9 mouse cellular contexts compared by ENCODE assay signal in the genomic region with DNA sequence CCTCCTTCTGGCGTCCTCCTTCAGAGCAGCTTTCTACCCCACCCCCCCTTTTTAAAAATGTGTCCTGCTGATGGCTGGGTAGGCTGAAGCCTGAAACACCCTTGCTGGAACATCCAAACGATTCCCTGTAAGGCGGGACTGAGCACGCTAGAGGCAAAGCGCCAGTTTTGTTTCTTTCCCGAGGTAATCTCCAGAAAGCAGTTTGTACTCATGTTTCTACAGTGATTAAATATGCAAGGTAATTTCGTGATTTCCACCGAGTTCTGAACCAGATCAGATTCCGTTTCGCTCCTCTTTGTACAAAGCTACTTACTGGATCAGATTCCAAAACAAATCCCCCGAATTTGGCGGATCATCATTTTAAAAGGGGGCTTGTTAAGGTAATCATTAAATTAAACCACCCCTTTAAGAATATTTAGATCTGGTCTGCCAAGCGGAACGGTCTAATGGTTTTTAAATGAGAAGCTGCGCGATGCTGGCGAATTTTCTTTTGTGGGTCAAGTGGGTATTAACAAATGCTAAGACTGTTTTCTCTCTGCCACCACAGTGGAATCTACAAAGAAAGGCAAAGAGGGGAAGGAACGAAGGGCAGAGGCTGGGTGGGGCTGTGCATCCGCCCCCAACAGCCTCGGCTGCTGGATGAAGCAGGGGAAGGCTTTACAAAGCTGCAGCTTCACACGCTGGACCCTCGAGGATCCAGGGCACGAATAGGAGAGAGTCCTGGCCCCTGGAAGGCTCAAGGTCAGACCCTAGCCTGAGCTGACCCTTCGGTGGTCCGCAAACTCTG.
A peak's percentile ranks its signal among the peaks of the same experiment; 100 is the strongest.
DNase-seq lines count a peak whose midpoint lies in the region; ATAC-seq lines count a peak whose summit lies in the region.
"Had no signal": no experiment of that assay in that cellular context is flagged by ENCODE, and none has a peak within 500 bp of the region (broad histone marks: within the 10 kb centered on the region; RNA-seq: fewer than 3 reads in every experiment).

No protein-coding gene starts in this region.

- WGBS in intestine, embryonic 14.5 days, result 26% methylated on average over 25 of the region's 25 CpGs
- WGBS in intestine, embryonic 16.5 days, result 25% methylated on average over 25 of the region's 25 CpGs
- WGBS in hindbrain, embryonic 14.5 days, result 17% methylated on average over 25 of the region's 25 CpGs
- WGBS in neural tube, embryonic 12.5 days, result 26% methylated on average over 25 of the region's 25 CpGs

- H3K4me3 ChIP-seq in intestine, embryonic 14.5 days (ENCODE audit: low read depth, low read length), result no peak overlapping the region
- no peak overlapping the region for H3K4me3 ChIP-seq in intestine, embryonic 16.5 days (ENCODE audit: low read length)
- no peak overlapping the region for H3K4me3 ChIP-seq in hindbrain, embryonic 14.5 days (replicated peaks; ENCODE audit: low read length)
- H3K4me3 ChIP-seq in neural tube, embryonic 12.5 days, result no peak overlapping the region

- H3K36me3 ChIP-seq in intestine, embryonic 14.5 days (ENCODE audit: control insufficient read depth, insufficient read depth, low read length), result no peaks in the 10 kb centered on the region
- H3K36me3 ChIP-seq in intestine, embryonic 16.5 days (ENCODE audit: control insufficient read depth, insufficient read depth, low read length), result no peaks in the 10 kb centered on the region
- H3K36me3 ChIP-seq in hindbrain, embryonic 14.5 days (replicated peaks; ENCODE audit: control insufficient read depth, insufficient read depth), result no peaks in the 10 kb centered on the region
- no peaks in the 10 kb centered on the region for H3K36me3 ChIP-seq in neural tube, embryonic 12.5 days

- H3K27me3 ChIP-seq in intestine, embryonic 14.5 days (replicated peaks; ENCODE audit: control insufficient read depth, insufficient read depth, low read length), result no peaks in the 10 kb centered on the region
- H3K27me3 ChIP-seq in intestine, embryonic 16.5 days (replicated peaks; ENCODE audit: control insufficient read depth, insufficient read depth, low read length), result no peaks in the 10 kb centered on the region
- H3K27me3 ChIP-seq in hindbrain, embryonic 14.5 days (ENCODE audit: control insufficient read depth, insufficient read depth, low read length), result no peaks in the 10 kb centered on the region
- H3K27me3 ChIP-seq in neural tube, embryonic 12.5 days (replicated peaks), result 0 out of 2 replicates have a peak, but pooled peaks cover 3% of the 10 kb centered on the region

- no peak for DNase-seq in intestine, embryonic 14.5 days (ENCODE audit: low spot score)
- peak; percentile 45 for DNase-seq in embryo, embryonic 11 days
- no peak for DNase-seq in hindbrain, embryonic 14.5 days (ENCODE audit: low spot score)
- no peak for DNase-seq in spleen, postnatal 10 days (ENCODE audit: low spot score in 2 of 2)
- DNase-seq in left cerebral cortex, adult 9 months (ENCODE audit: low spot score in 2 of 2), result no peak
- DNase-seq: layer of hippocampus, adult 9-11 months had no signal

- no peak overlapping the region for H3K27ac ChIP-seq in intestine, embryonic 14.5 days (ENCODE audit: low read depth)
- no peak overlapping the region for H3K27ac ChIP-seq in intestine, embryonic 16.5 days (ENCODE audit: low read length)
- peak overlapping the region; percentile 9; the same call in 1 of the 2 replicates for H3K27ac ChIP-seq in hindbrain, embryonic 14.5 days
- H3K27ac ChIP-seq in neural tube, embryonic 12.5 days, result no peak overlapping the region

- no peaks in the 10 kb centered on the region for H3K9me3 ChIP-seq in intestine, embryonic 14.5 days (ENCODE audit: control insufficient read depth, low read length)
- H3K9me3 ChIP-seq in intestine, embryonic 16.5 days (ENCODE audit: control insufficient read depth, low read length), result no peaks in the 10 kb centered on the region
- no peaks in the 10 kb centered on the region for H3K9me3 ChIP-seq in hindbrain, embryonic 14.5 days (ENCODE audit: control insufficient read depth, low read length)
- no peaks in the 10 kb centered on the region for H3K9me3 ChIP-seq in neural tube, embryonic 12.5 days

- no peak for ATAC-seq in intestine, embryonic 14.5 days (replicated peaks; ENCODE audit: low FRiP score, low TSS enrichment, low read depth)
- no peak for ATAC-seq in intestine, embryonic 16.5 days
- ATAC-seq in hindbrain, embryonic 14.5 days (ENCODE audit: low FRiP score), result no peak
- no peak for ATAC-seq in neural tube, embryonic 12.5 days (ENCODE audit: low FRiP score, low read depth)
- no peak for ATAC-seq in erythroid progenitor cell, adult 5-6 weeks (replicated peaks; ENCODE audit: low FRiP score, poor library complexity, severe bottlenecking)

- peak overlapping the region; percentile 16 for H3K4me2 ChIP-seq in intestine, embryonic 14.5 days (ENCODE audit: low read length)
- H3K4me2 ChIP-seq in intestine, embryonic 16.5 days (ENCODE audit: low read depth, low read length), result no peak overlapping the region
- peak overlapping the region; percentile 40 for H3K4me2 ChIP-seq in hindbrain, embryonic 14.5 days (replicated peaks)
- H3K4me2 ChIP-seq in neural tube, embryonic 12.5 days (replicated peaks), result peak overlapping the region; percentile 46

- H3K9ac ChIP-seq in intestine, embryonic 14.5 days (ENCODE audit: low read length), result no peak overlapping the region
- no peak overlapping the region for H3K9ac ChIP-seq in intestine, embryonic 16.5 days (ENCODE audit: low read depth, low read length)
- H3K9ac ChIP-seq in hindbrain, embryonic 14.5 days, result peak overlapping the region; percentile 37; the same call in 1 of the 2 replicates
- H3K9ac ChIP-seq in neural tube, embryonic 12.5 days, result 0 out of 2 replicates have a peak overlapping the region, but pooled peaks have one; percentile 33

- H3K4me1 ChIP-seq in intestine, embryonic 14.5 days (replicated peaks; ENCODE audit: control insufficient read depth, insufficient read depth, low read length), result no peaks in the 10 kb centered on the region
- H3K4me1 ChIP-seq in intestine, embryonic 16.5 days (ENCODE audit: control insufficient read depth, insufficient read depth, low read length), result no peaks in the 10 kb centered on the region
- H3K4me1 ChIP-seq in hindbrain, embryonic 14.5 days (replicated peaks; ENCODE audit: control insufficient read depth, insufficient read depth, low read length), result peaks cover 24% of the 10 kb centered on the region
- peaks cover 13% of the 10 kb centered on the region; the same call in 1 of the 2 replicates for H3K4me1 ChIP-seq in neural tube, embryonic 12.5 days

Comparison
In these comparisons a context has a peak if more than half of its experiments do, and no peak if none do; other contexts are left out.
1. H3K9ac ChIP-seq: peak in hindbrain, embryonic 14.5 days (single experiment) and neural tube, embryonic 12.5 days (single experiment); none in intestine, embryonic 14.5 days (single experiment) and intestine, embryonic 16.5 days (single experiment).